Mouse (Mus musculus) cerebellum, postnatal 25 days (tissue): ENCODE measurements around the gene Igf2r.
"Not testable (repeated sequence)": the region's sequence is repeated elsewhere in the genome, so short reads cannot be mapped to it uniquely, and the experiment has no call there.

Experiments used
- DNase-seq, 2 experiments: peaks; one replicate each; pipeline ENCODE4 v3.0.0; 2021; ENCODE audit warnings: mixed read lengths in 2 of 2

Igf2r gene

GRCm38 (mm10) chr17:12714080-12714561 lies 55.3 kb downstream of the Igf2r start:
- DNase-seq: peak; percentile 53 to 58

GRCm38 (mm10) chr17:12712993-12713392 lies 56.5 kb downstream of the Igf2r start:
- DNase-seq: no peak

GRCm38 (mm10) chr17:12712191-12712590 lies 57.3 kb downstream of the Igf2r start:
- no peak for DNase-seq

DNA sequence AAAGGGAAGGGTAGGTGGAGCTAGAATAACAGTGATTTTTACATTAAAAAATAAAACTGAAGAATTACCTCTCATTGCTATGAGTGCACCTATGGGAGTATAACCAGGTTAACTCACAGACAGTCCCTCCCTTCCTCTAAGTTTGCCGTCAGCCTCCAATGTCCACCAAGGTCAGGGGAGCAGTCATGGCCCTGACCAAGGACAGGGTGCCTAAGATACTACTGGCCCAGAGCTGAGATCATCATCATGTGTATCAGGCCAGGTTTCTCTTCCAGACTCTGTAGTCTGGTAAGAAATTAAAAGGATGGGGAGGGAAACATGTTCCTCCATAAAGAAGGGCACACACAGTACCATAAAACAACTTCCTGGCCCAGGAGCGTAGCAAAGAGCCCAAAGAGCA lies 58.5 kb downstream of the Igf2r start:
- no peak for DNase-seq

GRCm38 (mm10) chr17:12710050-12710780 lies 59.2 kb downstream of the Igf2r start:
- DNase-seq: no peak

DNA sequence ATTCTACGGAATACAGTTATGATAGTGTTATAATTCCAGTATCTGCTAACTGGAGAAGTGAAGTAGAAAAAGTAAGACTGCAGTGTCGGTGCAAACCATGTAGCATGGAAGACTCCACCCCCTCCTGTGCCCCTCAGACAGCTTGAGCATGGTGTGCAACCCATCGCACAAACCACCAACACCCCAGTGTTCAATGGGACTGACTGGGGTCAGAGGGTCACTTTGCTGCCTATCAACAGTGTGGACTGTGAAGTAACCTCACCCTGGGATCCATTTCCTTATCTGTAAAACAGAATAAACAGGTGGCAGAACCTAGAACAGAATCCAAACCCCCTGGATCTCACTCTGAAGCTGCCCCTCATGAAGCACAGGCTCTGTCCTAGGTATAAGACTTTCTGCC lies 61.1 kb downstream of the Igf2r start:
- DNase-seq: no peak

DNA sequence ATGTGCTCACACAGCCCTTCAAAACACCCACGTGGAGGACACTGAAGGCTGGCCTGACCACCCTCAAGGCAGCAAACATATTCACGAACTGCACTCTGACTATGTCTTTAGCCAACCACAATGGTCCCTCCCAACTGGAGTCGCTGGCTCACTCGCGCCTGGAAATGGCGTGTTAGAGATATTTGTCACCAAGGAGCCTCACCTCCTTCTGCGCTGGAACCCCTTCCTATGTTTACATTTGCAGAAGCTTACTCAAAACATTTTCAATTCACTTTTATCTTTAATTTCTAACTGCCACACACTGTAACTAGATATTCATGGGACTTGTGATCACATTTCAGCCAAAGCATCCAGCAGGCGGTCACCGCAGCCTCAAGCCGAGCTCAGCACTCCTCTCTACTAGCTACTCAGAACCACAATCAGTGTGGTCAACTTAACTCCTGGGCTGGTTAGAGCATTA lies 62.8 kb downstream of the Igf2r start:
- no peak for DNase-seq

DNA sequence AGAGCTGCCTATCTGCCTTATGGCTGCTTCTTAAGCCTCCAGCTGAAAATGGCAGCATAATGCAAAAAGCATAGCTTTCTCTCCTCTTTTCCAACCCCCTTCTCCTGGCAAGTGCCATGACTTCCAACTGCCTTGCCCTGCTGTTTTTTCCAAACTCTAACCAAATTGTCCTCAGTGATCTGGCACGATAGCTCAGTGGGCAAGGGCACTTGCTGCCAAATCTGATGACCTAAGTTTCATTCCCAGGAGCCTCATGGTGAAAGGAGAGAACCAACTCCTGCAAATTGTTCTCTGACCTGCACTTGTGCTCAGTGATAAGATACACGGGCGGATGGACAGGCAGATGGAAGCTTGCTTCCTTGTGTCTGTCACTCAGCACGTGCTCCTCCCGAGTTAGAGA lies 66.6 kb downstream of the Igf2r start:
- peak in 1 of 2 experiments; percentile 38 for DNase-seq

GRCm38 (mm10) chr17:12700373-12700772 lies 69.1 kb downstream of the Igf2r start:
- no peak for DNase-seq

GRCm38 (mm10) chr17:12691899-12692298 lies 77.6 kb downstream of the Igf2r start:
- no peak for DNase-seq

- peak in 1 of 2 experiments; percentile 46 for DNase-seq
These were observed 79.9 kb downstream of the Igf2r start for GRCm38 (mm10) chr17:12689537-12689936.

DNA sequence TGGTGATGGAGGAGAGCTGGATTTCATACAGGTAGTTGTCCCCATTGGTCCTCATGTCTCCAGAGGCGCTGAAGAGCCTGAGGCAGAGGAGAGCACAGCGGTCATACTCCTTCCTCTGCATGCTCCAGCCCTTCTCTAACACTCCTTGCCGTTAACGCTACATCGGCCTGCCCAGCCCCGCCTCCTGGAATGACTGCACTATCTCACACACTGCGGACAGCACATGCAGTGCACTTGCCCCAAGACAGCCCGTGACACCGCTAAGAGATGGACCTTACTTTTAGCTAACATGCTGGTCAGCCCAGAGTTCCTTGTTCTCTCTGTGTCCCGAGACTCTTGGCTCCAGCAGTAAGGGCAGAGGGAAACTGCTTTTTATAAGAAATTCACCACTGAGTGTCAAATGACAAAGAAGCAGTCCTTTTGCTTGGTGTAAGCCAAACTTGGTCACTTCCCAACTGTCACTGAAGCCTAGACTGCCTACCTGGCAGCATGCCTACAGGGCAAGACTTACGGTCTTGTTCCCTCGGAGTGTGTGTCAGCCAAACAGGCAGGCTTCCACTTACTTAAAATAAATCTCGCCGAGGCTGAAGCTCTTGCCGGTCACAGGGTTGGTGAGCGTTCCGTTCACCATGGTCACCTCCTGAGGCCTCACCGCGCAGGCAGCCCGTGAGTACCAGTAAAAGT lies 80.9 kb downstream of the Igf2r start:
- peak; percentile 74 to 82 for DNase-seq

DNA sequence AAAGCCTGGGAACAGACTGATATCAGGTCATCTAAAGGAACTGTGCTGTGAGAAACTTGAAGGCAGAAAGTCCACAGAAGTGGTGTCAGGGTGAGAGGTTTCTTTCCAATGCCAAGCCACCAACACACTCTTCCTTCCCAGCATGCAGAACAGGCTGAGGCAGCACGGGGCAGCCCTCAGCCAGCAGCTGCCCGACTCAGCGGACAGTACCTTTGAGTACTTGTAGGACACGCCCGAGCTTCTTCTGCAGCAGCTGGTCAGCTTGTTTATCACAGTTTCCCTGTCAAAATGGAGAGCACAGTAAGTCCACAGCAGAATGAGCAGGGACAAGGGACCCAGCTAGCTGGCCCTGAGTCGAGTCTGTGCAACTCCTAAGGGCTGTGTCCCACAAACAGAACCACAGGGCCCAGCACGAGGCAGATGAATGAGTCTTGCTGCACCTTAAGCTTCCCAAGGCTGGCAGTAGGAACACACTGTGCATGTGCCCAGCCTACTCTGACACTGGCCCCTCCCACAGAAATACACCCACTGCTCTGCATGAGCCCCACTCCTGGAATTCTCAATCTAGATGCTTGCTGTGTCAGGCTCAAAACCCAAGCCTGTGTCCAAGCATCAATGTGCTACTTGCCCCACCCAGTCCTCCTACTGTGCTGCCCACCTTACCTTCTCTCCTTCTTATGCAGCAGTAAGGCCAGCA lies 84.4 kb downstream of the Igf2r start:
- DNase-seq: no peak

DNA sequence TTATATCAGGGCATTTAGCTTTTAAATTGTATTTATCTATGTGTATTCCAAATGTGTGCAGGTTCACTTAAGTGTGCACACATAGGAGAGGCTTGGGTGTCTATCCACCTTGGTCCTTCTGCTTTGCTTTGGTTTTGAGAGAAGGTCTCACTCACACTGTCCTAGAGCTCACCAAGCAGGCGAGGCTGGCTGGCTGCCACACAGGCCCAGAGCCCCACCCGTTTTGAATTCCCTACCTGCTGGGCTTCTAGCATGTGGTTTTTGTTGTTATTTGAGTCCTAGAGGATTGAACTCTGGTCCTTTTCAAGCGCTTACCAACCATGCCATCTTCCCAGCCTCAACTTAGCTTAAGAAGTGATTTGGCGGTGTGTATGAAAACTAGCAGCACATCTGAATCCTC lies 85.1 kb downstream of the Igf2r start:
- peak; percentile 64 to 80 for DNase-seq

- no peak for DNase-seq
These were observed 85.9 kb downstream of the Igf2r start for GRCm38 (mm10) chr17:12683582-12683981.

DNA sequence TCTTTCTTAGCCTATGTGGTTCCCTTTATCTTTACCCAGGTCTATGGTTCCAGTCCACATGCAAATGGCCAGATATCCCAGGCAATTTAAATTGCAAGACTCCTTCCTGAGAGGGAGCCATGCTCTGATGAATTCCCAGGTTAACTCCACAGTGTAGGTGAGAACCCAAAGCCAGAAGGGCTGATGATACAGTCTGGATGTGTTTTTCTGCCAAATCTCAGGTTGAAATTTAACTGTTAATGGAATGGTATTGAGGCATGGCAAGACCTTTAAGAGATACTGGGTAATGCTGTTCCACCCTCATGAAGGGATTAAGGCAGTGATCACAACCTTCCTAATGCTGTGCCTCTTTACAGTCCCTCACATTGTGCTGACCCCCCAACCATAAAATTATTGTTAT lies 91.2 kb downstream of the Igf2r start:
- no peak for DNase-seq

DNA sequence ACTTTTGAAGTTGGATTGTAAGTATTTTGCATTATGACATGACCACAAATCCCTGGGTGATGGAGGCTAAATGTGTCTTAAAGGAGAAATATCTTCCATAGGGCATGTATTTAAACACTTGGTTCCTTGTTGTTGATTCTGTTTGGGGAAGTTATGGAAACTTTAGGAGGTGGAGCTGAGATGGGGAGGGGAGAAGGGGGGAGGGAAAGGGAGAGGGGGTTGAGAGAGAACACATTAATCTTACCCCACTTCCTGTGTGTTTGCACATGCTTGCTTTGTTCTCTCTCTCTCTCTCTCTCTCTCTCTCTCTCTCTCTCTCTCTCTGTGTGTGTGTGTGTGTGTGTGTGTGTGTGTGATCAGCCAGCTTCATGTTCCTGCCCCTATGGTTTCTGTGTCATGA lies 92.3 kb downstream of the Igf2r start:
- DNase-seq: no peak

- DNase-seq: no peak
These were observed 93.8 kb downstream of the Igf2r start, which contains the start of gene Slc22a1 for GRCm38 (mm10) chr17:12675646-12676045. TSS of gene Slc22a1 (minus strand) at chr17:12675829.

DNA sequence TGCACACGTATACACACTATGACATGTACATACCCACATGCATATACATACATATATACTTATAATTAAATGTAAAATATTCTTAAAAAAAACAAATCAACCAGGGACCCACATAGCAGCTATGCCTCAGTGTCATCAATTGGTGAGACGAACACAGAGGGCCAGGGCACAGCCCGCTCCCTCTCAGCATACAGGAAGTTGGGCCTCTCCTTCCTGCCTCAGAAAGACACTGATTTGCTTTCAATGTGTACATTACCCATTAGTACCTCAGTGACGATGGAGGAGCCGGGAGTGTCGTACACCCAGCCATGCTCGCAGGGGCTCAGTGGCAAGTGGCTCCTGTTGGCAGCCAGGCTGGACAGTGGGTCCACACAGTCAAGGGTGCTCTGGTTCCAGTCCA lies 94.5 kb downstream of the Igf2r start:
- DNase-seq: not testable (repeated sequence)

DNA sequence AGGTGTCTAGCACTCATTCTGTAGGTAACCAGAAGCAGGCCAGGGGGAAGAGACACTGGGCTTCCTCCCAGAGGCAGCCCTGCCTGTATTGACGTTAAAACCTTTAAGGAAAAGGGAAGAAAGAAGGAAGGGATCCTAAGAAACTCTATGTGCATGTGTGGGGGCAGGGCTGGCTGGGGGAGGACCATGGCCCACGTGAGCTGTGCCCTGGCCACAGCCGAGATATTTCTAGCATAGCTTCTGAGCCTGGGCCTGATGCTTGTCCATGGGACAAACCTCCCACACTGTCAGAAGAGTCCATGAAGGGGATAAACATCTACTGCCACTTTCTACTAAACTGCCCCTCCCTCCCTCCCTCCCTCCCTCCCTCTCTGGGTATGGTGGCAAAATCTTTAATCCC lies 95.6 kb downstream of the Igf2r start:
- no peak for DNase-seq

DNA sequence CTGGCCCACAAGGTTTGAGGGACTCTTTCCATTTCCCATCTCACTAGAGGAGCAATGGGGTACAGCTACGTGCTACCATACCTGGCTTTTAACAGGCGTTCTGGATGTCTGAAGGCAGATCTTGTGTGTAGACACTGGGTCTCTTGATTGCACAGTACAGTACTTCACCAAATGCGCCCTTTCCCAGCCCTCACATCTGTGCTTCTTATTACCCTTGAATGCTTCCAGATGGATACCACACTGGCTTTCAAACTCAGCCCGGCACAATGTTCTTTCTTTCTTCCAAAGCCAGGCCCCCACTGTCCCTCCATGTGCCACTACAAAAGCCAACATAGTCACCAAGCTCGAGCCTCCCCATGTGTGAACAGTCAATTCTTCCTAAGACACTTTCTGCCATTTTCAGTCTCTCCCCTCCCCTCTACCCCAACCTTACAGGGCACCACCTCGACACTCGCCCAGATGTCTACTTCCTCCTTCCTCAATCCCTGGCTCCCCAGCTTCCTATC lies 97.1 kb downstream of the Igf2r start:
- DNase-seq: no peak

GRCm38 (mm10) chr17:12671029-12671605 lies 98.3 kb downstream of the Igf2r start:
- DNase-seq: no peak

DNA sequence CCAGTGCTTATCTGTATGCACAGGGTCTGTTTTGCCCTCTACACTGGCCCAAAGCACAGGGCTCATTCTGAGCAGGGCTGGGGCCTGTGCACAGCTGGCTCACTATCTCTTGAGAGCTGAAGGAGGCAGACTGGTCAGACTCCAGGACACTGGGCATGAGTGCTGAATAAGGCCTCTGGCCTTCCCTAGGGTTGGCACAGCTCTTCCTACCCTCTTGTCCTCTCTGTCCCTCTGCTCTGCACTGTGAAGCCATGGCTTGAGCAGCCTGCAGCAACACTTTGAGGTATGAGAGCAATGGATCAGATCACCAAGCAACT lies 100.1 kb downstream of the Igf2r start:
- no peak for DNase-seq
